8 mouse cellular contexts compared by ENCODE assay signal in the genomic region with DNA sequence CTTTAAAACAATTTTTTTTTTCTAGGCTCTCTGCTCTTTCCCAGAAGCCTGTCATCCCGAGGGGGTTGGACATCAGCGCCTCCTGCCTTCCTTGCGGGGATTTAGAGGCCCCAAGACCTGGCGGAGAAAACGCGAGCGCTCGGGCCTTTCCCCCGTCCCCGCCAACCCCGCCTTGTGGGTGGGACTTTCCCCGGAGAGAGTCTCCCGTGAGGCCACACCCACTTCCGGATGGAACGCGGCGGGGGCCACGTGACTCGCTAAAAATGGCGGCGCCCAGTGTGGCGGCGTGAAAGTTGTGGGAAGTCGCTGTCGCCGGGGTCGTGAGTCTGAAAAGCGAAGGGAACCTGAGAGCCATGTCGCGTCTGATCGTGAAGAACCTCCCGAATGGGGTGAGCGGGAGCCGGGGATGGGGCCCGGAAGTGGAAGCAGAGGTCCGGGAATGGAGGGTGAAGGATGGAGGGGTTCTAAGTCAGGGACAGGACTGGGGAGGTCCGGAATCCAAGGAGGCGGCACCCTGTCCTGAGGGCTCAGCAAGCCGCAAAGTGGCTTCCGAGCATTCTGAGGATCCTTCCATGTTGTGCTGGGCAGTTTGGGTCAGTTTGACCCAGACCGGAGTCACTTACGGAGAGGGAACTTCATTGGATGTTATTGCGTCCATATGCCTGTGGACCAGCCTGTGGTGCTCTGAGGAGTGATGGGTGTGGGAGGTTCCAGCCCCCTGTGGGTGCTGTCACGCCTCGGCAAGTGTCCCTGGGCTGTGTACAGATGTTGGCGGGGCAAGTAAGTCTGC. TPM values are rescaled to one million over a fixed set of nuclear protein-coding genes. Genes with fewer than 3 reads are reported as not detected.
A peak's percentile ranks its signal among the peaks of the same experiment; 100 is the strongest.
DNase-seq lines count a peak whose midpoint lies in the region; ATAC-seq and TF ChIP-seq lines count a peak whose summit lies in the region.

A gene (plus strand): TSS at position 205 of the 790 bp plus-strand sequence.

- H3K9ac ChIP-seq in CH12.LX (ENCODE audit: insufficient read depth, low read depth) = peak within 1 kb of the TSS; percentile 79
- peak within 1 kb of the TSS; percentile 66 for H3K9ac ChIP-seq in forebrain, embryonic 12.5 days
- peak within 1 kb of the TSS; percentile 56 for H3K9ac ChIP-seq in liver, postnatal 0 days (replicated peaks)
- peak within 1 kb of the TSS; percentile 48 for H3K9ac ChIP-seq in neural tube, embryonic 14.5 days (replicated peaks; ENCODE audit: low read depth, low read length)

- H3K36me3 ChIP-seq in CH12.LX (replicated peaks in 1 of 2; ENCODE audit: control insufficient read depth in 1 of 2, insufficient read depth in 1 of 2, low read length in 1 of 2) = peaks cover 27 to 36% of the 10 kb centered on the region in 2 experiments
- peaks cover 29% of the 10 kb centered on the region for H3K36me3 ChIP-seq in forebrain, embryonic 12.5 days (replicated peaks)
- H3K36me3 ChIP-seq in liver, postnatal 0 days (replicated peaks; ENCODE audit: insufficient read depth, low read length) = peaks cover 20% of the 10 kb centered on the region
- H3K36me3 ChIP-seq in neural tube, embryonic 14.5 days (ENCODE audit: control insufficient read depth, insufficient read depth, low read length) = peaks cover 11% of the 10 kb centered on the region

- in situ Hi-C loops in CH12.LX (cut with MboI; ENCODE audit: low pct_ligation_motif_present, low pct_unique_long_range_greater_than_20kb, low sequenced_read_pairs) = no loop called here

- peak; percentile 87 for TF ChIP-seq POLR2A in CH12.LX (IDR thresholded peaks at IDR 0.05; ENCODE audit: low read depth, low read length)

- TF ChIP-seq CTCF in CH12.LX (conservative IDR thresholded peaks at IDR 0.05 in 1 of 2, IDR thresholded peaks at IDR 0.05 in 1 of 2; ENCODE audit: low read depth in 2 of 2, low read length in 2 of 2) = peak in 1 of 2 experiments; percentile 31; a peak in 2 of 4 replicates
- TF ChIP-seq CTCF in liver, postnatal 0 days (IDR thresholded peaks at IDR 0.05; ENCODE audit: low read depth) = peak; percentile 44

- dilution Hi-C loops in CH12.LX (cut with MboI; ENCODE audit: extremely low pct_ligation_motif_present, extremely low pct_unique_long_range_greater_than_20kb, low sequenced_read_pairs) = no loop called here

- peak; percentile 88 for ATAC-seq in forebrain, embryonic 12.5 days (ENCODE audit: low FRiP score)
- ATAC-seq in liver, postnatal 0 days = peak; percentile 95
- ATAC-seq in neural tube, embryonic 14.5 days (ENCODE audit: low read depth) = peak; percentile 84

- H3K9me3 ChIP-seq in CH12.LX (replicated peaks; ENCODE audit: low read length) = no peaks in the 10 kb centered on the region
- no peaks in the 10 kb centered on the region for H3K9me3 ChIP-seq in forebrain, embryonic 12.5 days
- H3K9me3 ChIP-seq in liver, postnatal 0 days (ENCODE audit: low read length) = no peaks in the 10 kb centered on the region
- H3K9me3 ChIP-seq in neural tube, embryonic 14.5 days (ENCODE audit: control insufficient read depth, low read length) = no peaks in the 10 kb centered on the region

- no peak for TF ChIP-seq EP300 in CH12.LX (IDR thresholded peaks at IDR 0.05; ENCODE audit: low read length)
- no peak for TF ChIP-seq EP300 in liver, postnatal 0 days (IDR thresholded peaks at IDR 0.05; ENCODE audit: low read depth)

- peak within 1 kb of the TSS; percentile 39 for H3K4me2 ChIP-seq in CH12.LX (ENCODE audit: insufficient read depth, low read depth, poor library complexity, severe bottlenecking)
- H3K4me2 ChIP-seq in forebrain, embryonic 12.5 days = peak within 1 kb of the TSS; percentile 91
- H3K4me2 ChIP-seq in liver, postnatal 0 days (ENCODE audit: low read depth, low read length) = peak within 1 kb of the TSS; percentile 89
- peak within 1 kb of the TSS; percentile 91 for H3K4me2 ChIP-seq in neural tube, embryonic 14.5 days (ENCODE audit: low read depth, low read length)

- H3K27me3 ChIP-seq in CH12.LX (replicated peaks) = peaks cover 26% of the 10 kb centered on the region
- peaks cover 4% of the 10 kb centered on the region; the same call in 1 of the 2 replicates for H3K27me3 ChIP-seq in forebrain, embryonic 12.5 days
- no peaks in the 10 kb centered on the region for H3K27me3 ChIP-seq in liver, postnatal 0 days (ENCODE audit: insufficient read depth, low read length)
- H3K27me3 ChIP-seq in neural tube, embryonic 14.5 days (ENCODE audit: control insufficient read depth, insufficient read depth, low read length) = no peaks in the 10 kb centered on the region

- WGBS in forebrain, embryonic 12.5 days = under 1% methylated on average over 46 of the region's 46 CpGs
- WGBS in large intestine, adult 2 months = under 1% methylated on average over 46 of the region's 46 CpGs
- 1% methylated on average over 45 of the region's 46 CpGs for WGBS in liver, postnatal 0 days (ENCODE audit: insufficient replicate concordance)
- WGBS in neural tube, embryonic 14.5 days = under 1% methylated on average over 46 of the region's 46 CpGs

- DNase-seq in CH12.LX (ENCODE audit: extremely low read depth) = peak; percentile 91
- peak; percentile 87 for DNase-seq in c-Kit-positive CD71-positive TER-119-negative erythroid progenitor cells, embryonic 14.5 days (ENCODE audit: low read depth)
- peak; percentile 94 to 97 for DNase-seq in heart, postnatal 10 days
- peak; percentile 78 for DNase-seq in large intestine, adult 2 months (ENCODE audit: low read depth, low spot score)
- peak; percentile 95 for DNase-seq in liver, postnatal 0 days
- peak; percentile 98 for DNase-seq in testis, postnatal 10 days (ENCODE audit: low spot score)

- no peak for TF ChIP-seq RAD21 in CH12.LX (IDR thresholded peaks at IDR 0.05; ENCODE audit: low read depth, low read length)

- H3K4me3 ChIP-seq in CH12.LX (replicated peaks in 1 of 3; ENCODE audit: low read depth in 2 of 3, low read length in 2 of 3, poor library complexity in 1 of 3) = peak within 1 kb of the TSS; percentile 90 to 98 (median 90)
- peak within 1 kb of the TSS; percentile 85 for H3K4me3 ChIP-seq in forebrain, embryonic 12.5 days (replicated peaks)
- H3K4me3 ChIP-seq in liver, postnatal 0 days (ENCODE audit: low read depth, low read length) = peak within 1 kb of the TSS; percentile 68
- H3K4me3 ChIP-seq in neural tube, embryonic 14.5 days (ENCODE audit: low read depth, low read length) = peak within 1 kb of the TSS; percentile 71

- peaks cover 15% of the 10 kb centered on the region for H3K79me2 ChIP-seq in CH12.LX (replicated peaks; ENCODE audit: control insufficient read depth, extremely low read depth, insufficient read depth, poor library complexity, severe bottlenecking)

- no peak within 1 kb of the TSS for H3K27ac ChIP-seq in CH12.LX (ENCODE audit: insufficient read depth, low read depth)
- no peak within 1 kb of the TSS for H3K27ac ChIP-seq in forebrain, embryonic 12.5 days
- no peak within 1 kb of the TSS for H3K27ac ChIP-seq in liver, postnatal 0 days (ENCODE audit: low read depth)
- H3K27ac ChIP-seq in neural tube, embryonic 14.5 days (ENCODE audit: low read depth, low read length) = peak within 1 kb of the TSS; percentile 71

- peaks cover 3 to 13% of the 10 kb centered on the region in 2 experiments for H3K4me1 ChIP-seq in CH12.LX (ENCODE audit: control insufficient read depth in 1 of 2, insufficient read depth in 2 of 2)
- H3K4me1 ChIP-seq in forebrain, embryonic 12.5 days = peaks cover 7% of the 10 kb centered on the region
- H3K4me1 ChIP-seq in liver, postnatal 0 days (ENCODE audit: insufficient read depth) = peaks cover 12% of the 10 kb centered on the region
- peaks cover 6% of the 10 kb centered on the region; the same call in 1 of the 2 replicates for H3K4me1 ChIP-seq in neural tube, embryonic 14.5 days (ENCODE audit: control insufficient read depth, insufficient read depth, low read length)

- intact Hi-C loops in heart, postnatal 10 days (cut with DNase I) = no loop called here

TF ChIP-seq in CH12.LX, 34 proteins besides CTCF, POLR2A, EP300 and RAD21 (continues in another document):
- TF ChIP-seq USF1 (IDR thresholded peaks at IDR 0.05; ENCODE audit: low read depth, low read length) (peak; percentile 97), SIN3A (IDR thresholded peaks at IDR 0.05; ENCODE audit: low read length) (peak; percentile 93), CHD2 (IDR thresholded peaks at IDR 0.05; ENCODE audit: low read length) (no peak), ZKSCAN1 (IDR thresholded peaks at IDR 0.05; ENCODE audit: borderline replicate concordance, low read depth, low read length) (no peak), RCOR1 (conservative IDR thresholded peaks at IDR 0.05; ENCODE audit: low read depth, low read length) (0 out of 2 replicates have a peak, but pooled peaks have one; percentile 47), JUND (conservative IDR thresholded peaks at IDR 0.05; ENCODE audit: low read depth, low read length) (no peak), MAZ (IDR thresholded peaks at IDR 0.05; ENCODE audit: low read depth, low read length) (no peak), HCFC1 (IDR thresholded peaks at IDR 0.05; ENCODE audit: low read depth, low read length) (peak; percentile 83), TCF12 (IDR thresholded peaks at IDR 0.05; ENCODE audit: low read depth, low read length) (peak; percentile 93), MAFK (IDR thresholded peaks at IDR 0.05; ENCODE audit: insufficient replicate concordance, low read length) (no peak), BHLHE40 (IDR thresholded peaks at IDR 0.05; ENCODE audit: low read depth, low read length) (peak; percentile 89), POLR2AphosphoS2 (IDR thresholded peaks at IDR 0.05; ENCODE audit: low read depth, low read length) (peak; percentile 59; the same call in 1 of the 2 replicates), IRF4 (IDR thresholded peaks at IDR 0.05; ENCODE audit: low read depth, low read length) (peak; percentile 52; the same call in 1 of the 2 replicates), UBTF (IDR thresholded peaks at IDR 0.05; ENCODE audit: low read depth, low read length) (0 out of 2 replicates have a peak, but pooled peaks have one; percentile 38), TBP (conservative IDR thresholded peaks at IDR 0.05; ENCODE audit: low read depth, low read length) (peak; percentile 62), ZMIZ1 (IDR thresholded peaks at IDR 0.05; ENCODE audit: low read depth, low read length) (peak; percentile 57; the same call in 1 of the 2 replicates), SMC3 (IDR thresholded peaks at IDR 0.05; ENCODE audit: low read depth, low read length) (no peak), MAX (IDR thresholded peaks at IDR 0.05; ENCODE audit: low read length) (peak; percentile 96)

RNA-seq across cellular contexts. Expression of the gene that starts here (rescaled TPM):
- total RNA-seq in CH12.LX (2012; rRNA removed) = 56.5 and 76.1 TPM in 2 replicates
- 30.6 and 36.2 TPM in 2 replicates for total RNA-seq in CH12.LX (2014; rRNA removed)
- 81.4 and 94.6 TPM in 2 replicates for polyA plus RNA-seq in CH12.LX (2012; ENCODE audit: insufficient read length, low read depth)
- 27.5 and 32.9 TPM in 2 replicates for polyA plus RNA-seq in forebrain, embryonic 12.5 days (2016; fragmentation: Nextera tagmentation; extraction: Ambion mirVana)
- 10 to 100 TPM; 23.0 to 26.7 TPM for total RNA-seq in heart, postnatal 10 days (2021)
- 10.0 and 12.5 TPM in 2 replicates for polyA plus RNA-seq in large intestine, adult 2 months (2012; rRNA removed)
- 6.8 and 6.9 TPM in 2 replicates for polyA plus RNA-seq in liver, postnatal 0 days (2015; fragmentation: Nextera tagmentation; extraction: Ambion mirVana)
- polyA plus RNA-seq in neural tube, embryonic 14.5 days (2014; fragmentation: Nextera tagmentation; extraction: Ambion mirVana) = 14.7 and 15.6 TPM in 2 replicates

Comparison
In these comparisons a context has a peak if more than half of its experiments do, and no peak if none do; other contexts are left out.
1. H3K4me2 ChIP-seq: peak in every context shown above with its lines; median percentile 91 in forebrain, embryonic 12.5 days; 91 in neural tube, embryonic 14.5 days; 89 in liver, postnatal 0 days; 39 in CH12.LX.